Mouse (Mus musculus) brain, embryonic 18.5 days (tissue): ENCODE data around the gene Cnn1.
A peak's percentile ranks its signal among the peaks of the same experiment; 100 is the strongest.
"Not testable (repeated sequence)": the region's sequence is repeated elsewhere in the genome, so short reads cannot be mapped to it uniquely, and the experiment has no call there.

Experiments used
- DNase-seq: peaks from one replicate; pipeline ENCODE4 v3.0.0-alpha.2; 2012; ENCODE audit warnings: low read depth, low spot score

Cnn1 gene

DNA sequence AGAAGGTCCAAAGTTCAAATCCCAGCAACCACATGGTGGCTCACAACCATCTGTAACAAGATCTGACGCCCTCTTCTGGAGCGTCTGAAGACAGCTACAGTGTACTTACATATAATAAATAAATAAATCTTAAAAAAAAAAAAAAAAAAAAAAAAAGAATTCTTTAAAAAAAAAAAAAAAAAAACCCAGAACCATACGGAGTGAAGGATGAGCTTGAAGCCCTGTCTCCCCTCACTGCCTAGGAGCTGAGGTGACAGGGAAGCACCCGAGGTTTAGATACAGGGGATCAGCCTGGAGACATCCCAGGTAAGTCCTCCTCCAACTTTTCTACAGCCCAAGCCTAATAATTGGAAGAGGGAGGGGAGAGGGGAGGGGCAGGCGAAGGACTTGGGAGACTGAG, 23.2 kb upstream of the Cnn1 start:
- not testable (repeated sequence) for DNase-seq

DNA sequence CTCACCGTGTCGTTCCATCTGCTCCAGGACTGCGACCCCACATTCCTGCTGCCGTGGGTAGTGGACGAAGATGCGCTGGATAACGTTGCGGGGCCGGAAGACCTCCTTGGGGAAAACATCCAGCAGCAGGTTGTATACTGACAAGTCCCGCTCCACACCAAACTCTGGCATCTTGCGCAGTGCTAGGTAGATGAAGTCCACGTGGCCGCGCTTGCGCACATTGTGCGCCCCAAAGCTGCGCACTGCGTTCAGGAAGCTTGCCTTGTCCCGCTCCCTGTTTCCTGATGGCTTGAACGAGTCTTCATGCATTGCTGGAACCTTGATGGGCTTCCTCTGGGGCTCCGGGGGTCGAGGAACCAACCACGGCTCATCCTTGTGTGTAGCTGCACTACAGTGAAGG, 22.8 kb upstream of the Cnn1 start:
- no peak for DNase-seq

DNA sequence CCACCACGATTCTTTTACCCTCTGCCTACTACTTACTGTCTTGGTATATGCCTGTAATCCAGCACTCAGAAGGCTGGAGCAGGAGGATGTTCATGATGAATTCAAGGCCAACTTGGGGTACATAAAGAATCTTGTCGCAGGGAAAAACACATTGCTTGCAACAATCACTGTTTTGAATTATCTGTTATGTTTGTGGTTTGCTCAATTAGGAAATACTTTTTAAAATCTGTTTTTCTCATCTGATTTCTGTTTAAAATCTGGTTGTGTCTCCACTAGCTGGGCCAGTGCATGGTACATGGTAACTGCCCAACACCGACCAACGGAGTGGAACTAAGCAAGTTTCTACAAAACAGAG, 14.4 kb upstream of the Cnn1 start:
- no peak for DNase-seq

DNA sequence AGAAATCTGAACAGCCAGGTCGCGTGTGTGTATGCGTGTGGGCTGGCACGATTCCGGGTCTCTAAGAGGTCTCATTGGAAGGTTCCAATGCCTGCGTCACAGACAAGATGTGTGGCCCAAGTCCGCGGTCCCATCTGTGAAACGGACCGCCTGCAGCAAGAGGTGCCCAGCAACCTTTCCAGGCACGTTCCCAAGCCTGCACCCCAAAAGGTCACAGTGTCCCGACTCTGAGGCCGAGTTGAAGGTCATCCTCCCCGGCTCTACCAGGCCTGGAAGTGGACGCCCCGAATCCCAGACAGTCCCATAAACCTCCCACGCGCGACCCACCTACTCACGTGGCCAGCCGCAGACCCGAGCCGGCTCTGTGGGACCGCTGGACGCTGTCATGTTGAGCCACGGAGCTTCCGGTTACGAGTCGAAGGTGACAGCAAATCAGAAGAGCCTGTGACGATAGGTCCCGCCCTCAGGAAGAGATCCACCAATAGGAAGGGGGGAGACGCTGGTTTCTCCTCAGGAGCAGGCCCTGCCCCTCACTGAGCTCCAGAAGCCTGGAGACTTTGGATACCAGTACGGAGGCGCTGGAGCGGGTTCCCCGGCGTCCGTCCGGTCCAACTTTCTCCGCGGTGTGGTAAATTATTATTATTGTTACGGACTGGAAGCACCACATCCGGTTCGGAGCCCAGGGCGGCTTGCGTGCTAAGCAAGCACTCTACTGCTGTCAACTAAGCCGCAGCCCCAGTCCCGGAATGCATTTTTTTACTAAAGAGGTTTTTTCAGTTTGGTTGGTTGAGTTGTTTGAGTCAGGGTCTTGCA, 13.8 kb upstream of the Cnn1 start, which contains the start of gene Ecsit:
TSS of gene Ecsit (minus strand) at position 417 of the 813 bp plus-strand sequence.
- peak; percentile 93 for DNase-seq

DNA sequence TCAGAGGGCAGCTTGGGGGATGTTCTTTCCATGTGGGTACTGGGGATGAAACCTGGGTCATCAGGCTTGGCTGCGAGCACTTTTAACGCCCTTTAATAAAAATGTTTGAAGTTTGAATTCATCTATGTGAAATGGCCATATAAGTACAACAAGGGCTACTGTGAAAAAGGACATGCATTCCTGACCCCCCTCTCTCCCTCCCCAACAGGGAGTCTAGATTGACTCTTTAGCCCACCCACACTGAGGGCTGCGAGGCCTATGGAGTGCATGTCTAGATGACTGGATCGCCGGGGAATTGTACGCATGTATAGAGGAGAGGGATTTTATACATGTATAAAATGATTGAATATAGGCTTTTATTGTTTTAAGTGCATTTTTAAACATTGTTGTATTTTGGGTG, 13.0 kb upstream of the Cnn1 start:
- no peak for DNase-seq

DNA sequence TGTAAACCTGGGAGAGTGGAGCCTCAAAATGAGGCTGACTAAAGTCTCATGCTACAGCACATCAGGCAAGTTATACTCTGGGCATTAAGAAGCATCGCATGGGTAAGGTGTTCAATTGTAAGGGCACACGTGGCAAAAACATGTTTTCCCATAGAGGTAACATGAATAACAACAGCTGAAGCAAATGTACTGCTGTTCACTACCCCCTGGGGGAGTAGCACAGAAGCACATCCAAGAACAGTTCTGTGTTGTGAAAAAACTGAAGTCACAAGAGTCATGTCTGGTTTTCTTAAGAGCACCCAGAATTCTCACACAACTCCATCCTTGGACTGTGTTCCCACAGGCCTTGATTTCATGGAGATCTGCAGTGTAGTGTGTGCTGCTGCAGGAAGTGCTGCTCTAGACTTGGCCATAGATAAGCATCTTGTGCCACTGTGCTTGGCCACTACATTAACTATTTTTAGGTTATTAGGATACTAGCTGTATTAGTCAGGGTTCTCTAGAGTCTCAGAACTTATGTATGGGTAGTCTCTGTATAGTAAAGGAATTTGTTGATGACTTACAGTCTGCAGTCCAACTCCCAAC, 11.9 kb upstream of the Cnn1 start:
- no peak for DNase-seq

DNA sequence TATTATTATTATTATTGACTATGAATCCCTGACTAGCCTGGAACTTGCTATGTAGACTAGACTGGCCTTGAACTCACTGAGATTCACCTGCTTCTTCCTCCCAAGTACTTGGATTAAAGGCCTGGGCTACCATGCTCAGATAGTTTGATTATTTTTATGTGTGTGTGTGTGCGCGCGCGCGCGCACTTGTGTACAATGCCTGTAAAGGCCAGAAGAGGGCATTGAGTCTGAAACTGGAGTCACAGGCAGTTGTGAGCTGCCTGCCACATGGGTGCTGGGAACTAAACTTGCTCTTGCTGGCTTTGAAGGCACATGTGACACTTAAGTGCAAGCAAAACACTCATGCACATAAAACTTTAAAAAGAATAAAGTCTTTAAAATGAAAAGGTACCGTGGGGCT, 9.7 kb upstream of the Cnn1 start:
- no peak for DNase-seq

DNA sequence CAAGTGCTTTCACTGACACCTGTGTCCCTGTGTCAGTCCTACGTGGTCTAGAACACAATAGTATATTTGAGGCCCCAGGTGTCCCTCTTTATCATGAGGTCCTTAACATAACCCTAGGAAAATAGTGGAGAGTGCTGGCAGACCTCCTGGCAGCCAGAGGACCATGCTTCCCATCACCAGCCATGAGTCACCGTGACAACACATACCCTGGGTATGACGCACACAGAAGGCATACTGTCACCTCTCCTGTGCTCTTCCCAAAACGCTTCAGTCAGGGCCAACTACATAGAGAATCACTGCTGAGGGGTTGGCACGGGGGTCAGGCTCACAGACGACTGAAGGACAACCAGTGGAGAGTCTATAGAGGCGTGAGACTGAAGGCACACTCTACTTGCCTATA, 9.0 kb upstream of the Cnn1 start:
- DNase-seq: no peak

DNA sequence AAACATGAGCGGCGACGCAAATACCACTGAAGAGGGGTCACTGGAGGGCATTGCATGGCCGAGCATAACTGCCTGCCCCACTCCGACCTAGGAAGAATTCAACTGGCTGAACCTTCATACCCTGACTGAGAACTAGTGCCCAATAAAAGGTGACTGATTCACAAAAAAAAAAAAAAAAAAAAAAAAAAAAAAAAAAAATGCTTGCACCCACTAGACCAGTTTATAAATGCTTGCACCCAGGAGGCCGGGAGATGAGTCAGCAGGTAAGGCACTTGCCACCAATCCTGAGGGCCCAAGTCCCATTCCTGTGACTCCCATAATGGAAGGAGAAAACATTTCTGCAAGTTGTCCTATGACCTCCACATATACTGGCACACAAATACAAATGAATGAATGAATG, 6.3 kb upstream of the Cnn1 start:
- DNase-seq: no peak

DNA sequence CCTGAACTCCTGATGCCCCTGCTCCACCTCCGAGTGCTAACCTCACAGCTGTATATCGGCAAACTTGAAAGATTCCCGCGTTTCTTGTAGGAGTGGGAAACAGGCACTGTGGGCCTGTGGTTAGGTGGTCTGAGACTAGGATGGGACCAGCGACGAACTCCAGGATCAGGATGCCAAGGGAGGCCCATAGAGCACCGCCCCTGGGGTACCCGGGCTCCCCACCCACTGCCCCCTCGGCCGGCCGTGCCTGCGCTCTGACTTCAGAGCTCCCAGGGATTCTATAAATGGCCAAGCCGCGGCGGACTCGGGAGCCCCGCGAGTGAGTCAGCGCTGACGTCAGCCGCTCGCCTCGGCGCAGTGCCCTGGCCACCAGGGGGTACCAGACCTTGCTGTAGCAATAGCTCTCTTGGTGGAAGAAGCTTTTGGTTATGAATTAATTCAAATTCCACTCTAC, 3.1 kb upstream of the Cnn1 start:
- no peak for DNase-seq

DNA sequence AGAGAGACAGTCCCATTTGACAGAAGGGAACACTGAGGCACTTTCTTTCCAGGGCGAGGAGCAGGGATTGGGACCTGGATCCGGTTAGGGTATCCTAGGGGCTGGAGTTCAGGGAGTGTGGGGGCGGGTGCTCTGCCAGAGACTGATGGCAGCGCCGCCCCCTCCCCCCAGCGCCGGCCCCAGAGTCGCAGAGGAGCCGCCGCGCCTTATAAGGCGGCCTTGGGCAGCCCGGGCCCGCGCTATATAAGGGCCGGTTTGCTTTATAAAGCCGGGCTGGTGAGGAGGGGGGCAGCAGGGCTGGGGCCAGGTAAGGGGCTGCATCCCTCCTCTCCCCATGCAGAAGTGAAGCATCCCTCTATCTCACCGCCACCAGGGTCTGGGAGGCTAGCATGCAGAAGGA, 906 bp downstream of the Cnn1 start:
- no peak for DNase-seq

DNA sequence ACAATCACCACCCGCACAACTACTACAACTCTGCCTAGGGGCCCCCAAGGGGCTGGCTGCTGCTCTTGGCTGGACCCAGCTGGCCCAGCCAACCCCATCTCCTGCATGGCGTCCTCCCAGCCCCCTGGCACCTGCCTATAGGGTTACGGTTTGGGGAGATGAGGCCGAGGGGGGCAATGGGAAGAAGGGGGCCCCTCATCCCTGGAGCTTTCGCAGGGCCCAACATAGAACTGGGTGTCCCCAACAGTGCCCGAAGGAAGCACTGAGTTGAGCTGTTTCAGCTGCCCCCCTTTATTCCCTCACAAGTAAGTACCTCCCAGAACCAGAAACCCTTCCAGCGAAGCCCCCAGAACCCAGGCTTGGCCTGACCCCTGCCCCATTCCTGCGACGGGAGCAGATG, 9.2 kb downstream of the Cnn1 start:
- DNase-seq: no peak

DNA sequence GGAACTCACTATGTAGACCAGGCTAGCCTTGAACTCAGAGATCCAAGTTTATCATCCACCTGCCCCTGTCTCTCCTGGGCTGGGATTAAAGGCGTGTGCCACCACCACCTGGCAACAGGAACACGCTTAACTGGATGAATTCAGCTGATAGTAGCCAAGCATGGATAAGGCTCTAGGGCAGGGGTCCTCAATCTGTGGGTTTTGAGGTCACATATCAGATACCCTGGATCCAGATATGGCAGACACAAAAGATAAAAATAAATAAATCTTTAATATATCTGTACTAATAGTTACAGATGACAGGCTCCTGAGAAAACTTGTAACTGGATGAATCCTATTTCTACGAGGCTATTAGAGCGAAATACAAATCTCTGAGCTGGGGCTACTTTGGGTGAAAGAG, 16.6 kb downstream of the Cnn1 start:
- DNase-seq: no peak

DNA sequence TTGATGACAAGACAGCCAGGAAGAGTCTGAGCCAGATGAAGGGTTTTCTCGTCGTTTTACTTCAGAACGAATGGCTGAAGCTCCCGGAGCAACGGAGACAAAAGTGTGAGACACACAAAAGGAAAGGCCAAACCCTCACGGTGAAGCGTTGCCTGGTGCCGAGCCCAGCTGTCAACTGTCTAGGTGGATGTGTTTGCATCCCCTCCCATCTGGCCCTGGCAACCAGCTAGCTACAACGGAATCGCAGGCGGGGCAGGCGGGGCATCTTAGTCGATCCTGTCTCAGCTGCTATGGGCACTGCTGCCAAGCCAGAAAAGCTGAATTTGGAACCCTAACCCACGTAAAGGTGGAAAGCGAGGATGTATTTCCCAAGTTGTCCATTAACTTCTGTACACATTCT, 17.1 kb downstream of the Cnn1 start:
- no peak for DNase-seq

DNA sequence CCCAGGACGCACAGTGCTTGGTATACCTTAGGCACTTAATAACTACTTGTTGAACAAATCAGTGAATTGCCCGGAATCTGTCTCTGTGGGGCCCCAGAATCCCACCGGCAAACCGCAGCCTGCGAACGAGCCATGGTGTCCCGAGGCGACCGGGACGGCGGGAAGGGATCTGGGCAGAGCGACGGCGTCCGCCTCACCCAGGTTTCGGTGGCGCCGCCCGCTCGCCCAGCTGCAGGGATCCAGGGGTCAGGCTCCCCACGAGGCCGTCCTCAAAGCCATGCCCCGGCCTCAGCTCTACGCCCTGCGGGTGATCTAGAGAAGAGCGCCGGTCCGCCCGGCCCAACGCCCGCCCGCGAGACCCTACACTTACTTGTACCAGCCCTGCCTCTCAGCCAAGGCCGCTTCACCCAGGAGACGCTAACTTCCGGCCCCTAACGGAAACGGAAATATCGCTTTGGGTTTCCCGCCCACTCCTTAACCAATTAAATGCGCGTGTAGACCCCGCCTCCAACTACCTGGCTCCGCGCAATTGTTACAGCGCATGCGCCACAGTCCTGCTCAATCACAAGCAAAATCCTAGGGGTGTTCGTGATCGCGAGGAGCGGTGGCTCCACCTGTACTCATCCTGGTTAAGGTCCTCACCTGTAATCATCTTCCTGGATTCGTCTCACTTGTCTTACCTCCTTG, 17.9 kb downstream of the Cnn1 start, which contains the start of gene Elof1:
TSS of gene Elof1 (minus strand) at position 433 of the 687 bp plus-strand sequence.
- DNase-seq: peak; percentile 93

DNA sequence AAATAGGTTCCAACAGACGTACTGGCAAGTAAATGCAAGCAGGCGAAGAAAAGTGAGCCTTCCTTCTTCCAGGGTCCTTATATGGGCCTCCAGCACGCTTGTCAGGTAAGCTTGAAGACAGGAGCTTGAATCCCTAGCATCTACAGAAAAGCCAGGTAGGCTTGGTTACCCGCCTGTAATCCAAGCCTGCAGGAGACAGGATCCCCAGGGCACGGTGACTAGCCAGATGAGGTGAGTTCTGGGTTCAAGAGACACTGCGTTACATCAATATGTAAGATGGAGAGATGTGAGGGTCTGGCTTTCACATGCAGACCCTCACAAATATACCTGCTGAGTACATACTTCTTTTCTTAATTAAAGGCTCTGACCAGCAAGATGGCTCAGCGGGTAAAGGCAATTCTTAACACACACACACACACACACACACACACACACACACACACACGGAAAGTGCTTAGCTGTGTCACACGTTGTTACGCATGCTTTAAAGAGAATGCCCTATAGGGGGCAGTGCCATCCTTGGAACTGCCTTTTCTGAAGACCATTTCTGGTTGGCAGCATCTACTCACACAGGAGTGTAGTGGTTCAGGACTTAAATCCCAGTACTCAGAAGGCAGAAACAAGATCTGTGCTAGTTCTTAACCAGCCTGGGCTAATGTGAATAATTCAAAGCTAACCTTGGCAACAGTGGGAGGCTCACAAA, 18.9 kb downstream of the Cnn1 start:
- peak; percentile 4 for DNase-seq

DNA sequence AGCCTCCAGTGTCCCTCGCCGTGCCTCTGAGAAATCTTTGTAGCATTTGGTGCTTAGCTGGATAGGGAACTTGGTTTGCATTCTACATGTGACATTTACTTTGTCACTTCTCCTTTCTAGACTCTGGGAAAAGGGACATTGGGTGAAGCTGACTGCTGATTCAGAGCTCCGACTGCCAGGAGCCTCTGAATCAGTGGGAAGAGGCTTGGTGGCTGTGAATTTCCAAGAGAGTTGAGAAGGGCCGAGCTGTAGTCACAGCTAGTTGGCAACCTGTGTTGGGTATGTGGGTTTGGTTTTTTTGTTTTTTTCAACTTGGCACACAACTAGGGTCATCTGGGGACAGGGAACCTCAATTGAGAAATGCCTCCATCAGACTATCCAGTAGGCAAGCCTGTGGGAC, 20.5 kb downstream of the Cnn1 start:
- no peak for DNase-seq

DNA sequence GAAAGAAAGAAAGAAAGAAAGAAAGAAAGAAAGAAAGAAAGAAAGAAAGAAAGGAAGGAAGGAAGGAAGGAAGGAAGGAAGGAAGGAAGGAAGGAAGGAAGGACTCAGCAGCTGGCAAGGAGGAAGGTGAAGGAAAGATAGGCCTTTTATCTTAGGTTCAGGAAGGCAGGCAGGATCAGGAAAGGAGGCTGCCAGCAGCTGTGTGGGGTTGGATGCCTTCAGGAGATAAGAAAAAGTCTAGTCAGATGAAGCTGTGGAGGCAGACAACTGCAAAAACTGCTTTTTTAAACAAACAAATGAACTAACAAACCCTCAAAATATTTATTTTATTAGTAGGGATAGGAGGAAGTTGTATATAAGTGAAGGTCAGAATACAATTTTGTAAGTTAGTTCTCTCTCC, 22.5 kb downstream of the Cnn1 start:
- no peak for DNase-seq

DNA sequence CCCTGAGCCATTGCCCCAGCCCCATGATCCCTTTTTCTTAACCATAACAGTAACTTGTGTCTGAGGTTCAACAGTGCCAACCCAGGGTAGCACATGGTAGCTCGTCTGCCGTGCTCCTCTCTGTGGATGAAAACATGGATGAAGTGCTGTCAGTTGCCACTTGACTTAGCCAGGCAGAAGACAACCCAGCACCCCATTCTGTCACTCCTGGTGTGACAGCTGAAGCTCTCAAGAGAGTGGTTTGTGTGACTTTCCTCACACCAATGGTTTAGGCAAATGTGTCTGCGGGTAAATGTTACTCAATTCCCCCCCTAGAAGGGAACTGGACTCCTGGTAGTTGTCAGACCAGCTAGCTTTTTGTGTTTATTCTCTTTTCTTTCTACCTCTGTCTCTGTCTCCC, 23.0 kb downstream of the Cnn1 start:
- DNase-seq: no peak

DNA sequence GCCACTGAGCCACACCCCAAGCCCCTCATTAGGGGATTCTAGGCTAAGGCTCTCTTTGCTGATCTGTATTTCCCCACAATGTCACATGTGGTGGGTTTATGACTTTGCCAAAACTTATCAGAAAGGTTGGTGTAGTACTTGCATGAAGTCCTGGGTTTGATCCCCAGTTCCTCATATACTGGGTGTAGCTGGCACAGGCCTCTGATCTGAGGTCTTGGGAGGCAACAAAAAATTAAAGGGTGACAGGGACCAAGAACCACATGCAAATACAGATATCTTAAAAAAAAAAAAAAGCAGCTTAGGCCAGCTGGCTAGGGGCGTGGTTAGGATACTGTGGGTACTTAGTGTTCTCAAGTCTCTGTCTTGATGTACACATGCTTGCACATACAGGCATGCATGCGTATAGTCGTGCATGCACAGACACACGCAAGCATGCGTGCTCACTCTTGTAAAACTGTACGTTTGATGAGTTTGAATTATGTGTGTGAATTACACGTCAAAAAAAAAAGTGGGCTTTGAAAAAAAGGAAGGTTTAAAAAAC, 24.1 kb downstream of the Cnn1 start:
- DNase-seq: no peak

DNA sequence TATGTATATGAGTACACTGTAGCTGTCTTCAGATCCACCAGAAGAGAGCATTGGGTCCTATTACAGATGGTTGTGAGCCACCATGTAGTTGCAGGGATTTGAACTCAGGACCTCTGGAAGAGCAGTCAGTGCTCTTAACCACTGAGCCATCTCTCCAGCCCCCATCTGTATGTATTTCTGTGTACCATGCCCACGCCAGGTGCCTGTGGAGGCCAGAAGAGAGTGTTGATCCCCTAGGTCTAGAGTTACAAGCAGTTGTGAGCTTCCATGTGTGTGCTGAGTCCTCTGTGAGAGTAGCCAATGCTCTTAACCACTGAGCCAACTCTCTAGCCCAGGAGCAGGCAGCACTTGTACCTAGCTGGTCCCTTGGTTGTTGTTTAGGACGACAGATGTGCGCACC, 25.2 kb downstream of the Cnn1 start:
- DNase-seq: no peak
